Mouse (Mus musculus): ENCODE measurements at regions not wholly inside any gene's neighbourhood (a gene's known extent, or its start where the extent isn't known, plus 50 kb on each side); places are given as distances from the start of the nearest gene placed in this dataset.
"Not testable (repeated sequence)": the region's sequence is repeated elsewhere in the genome, so short reads cannot be mapped to it uniquely, and the experiment has no call there.

DNA sequence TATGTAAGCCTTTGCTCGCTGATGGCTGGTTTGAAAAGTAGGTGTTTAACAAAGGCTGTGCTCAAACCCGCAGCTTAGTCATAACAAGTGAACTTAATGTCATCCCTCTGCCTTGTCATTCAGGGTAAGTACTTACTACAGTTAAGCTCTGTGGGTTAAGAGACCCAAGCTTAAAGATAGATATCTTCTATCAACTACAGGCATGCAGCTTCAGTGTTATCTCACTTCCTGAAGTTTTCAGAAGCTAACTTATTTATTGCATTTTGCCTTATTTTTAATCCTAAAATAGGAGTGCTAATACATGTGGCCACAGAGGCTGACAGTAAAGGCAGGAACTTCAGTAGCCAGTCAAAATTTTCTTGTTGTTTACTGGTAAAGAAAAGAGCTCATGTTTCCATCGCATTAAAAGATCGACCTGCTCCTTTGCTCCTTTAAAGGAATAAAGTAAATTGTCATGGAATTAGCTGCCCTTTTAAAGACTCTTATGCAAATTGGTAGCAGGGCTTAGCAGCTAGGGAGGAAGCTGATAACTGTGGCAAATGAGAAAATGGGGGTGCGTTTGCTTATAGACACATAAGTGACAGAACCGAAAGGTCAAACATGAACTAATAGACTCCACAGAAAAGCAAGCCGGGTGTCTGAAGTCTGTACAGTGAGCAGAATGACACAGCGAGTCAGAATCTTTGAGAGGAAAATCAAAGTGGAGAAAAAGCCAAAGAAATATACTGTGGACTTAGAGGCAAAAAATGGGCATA lies 55.9 kb upstream of the Inpp4b start:
- DNase-seq, result no peak

DNA sequence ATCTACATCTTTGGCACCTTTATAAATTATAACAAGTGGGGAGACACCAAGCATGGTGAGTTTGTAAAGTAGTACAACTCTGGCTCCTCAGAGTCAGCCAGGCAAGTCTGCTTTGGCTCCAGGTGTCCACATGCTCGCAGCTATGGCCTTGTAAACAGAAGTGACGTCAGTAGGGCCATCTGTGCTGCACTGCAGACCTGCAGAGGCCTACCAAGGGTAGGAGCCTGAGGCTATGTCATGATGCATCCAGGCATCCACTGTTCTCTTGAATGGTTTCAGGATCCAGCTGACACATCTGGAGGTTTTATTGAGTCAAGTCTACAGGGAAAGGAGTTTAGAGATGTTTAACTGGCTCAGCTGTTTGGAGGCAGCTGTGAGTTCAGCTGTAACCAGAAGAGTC lies 82.3 kb upstream of the Inpp4b start:
- DNase-seq, result no peak

DNA sequence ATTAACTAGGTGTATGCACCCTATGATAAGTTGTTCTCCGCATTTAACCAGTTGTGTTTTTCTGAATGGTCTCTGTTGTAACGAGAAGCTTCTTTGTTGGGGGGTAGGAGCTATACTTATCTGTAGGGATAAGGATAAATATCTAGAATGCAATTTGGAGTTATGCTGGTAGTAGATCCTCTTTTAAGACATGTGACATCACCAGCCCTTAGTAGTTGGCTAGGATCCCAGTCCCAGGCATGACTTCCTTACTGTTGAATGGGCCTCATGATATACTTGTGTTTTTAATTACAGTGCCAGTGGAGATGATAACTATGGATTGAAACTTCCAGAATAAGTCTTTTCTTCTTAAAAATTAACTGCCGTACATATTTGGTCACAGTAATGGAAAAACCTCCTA lies 118.5 kb upstream of the Inpp4b start:
- DNase-seq, result no peak

DNA sequence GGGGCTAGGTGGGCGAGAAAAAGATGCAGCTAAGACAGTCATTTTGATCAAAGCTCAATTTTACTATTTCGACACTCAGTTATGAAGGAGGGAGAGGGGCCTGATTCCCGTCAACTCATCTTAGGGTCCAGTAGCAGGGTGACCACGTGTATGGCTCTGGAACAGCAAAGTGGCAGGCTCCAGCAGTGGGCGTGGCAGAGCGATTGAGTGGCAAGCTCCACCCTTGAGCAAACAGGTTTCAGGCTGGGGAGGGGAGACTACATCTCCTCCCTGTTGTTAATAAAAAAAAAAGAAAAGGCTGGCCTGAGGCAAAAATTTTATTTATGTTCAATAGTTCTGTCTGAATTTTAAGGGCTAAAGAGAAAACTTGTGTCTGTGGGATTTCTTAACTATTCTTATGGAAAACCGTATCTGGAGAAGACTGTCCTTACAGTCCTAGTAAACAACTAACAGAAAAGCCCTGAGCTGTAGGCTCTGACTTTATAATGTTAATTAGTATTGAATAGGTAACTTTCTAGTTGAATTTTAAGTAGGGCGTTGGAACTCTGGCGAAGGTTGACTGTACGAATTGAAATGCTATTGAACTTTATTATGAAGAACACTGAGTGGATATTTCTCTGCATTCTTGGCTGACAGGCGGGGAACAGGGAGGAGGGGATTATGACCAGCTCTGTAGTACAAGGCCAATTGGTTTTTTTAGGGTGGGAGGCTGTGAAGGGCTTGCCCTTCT lies 155.1 kb upstream of the Inpp4b start:
- DNase-seq, result not testable (repeated sequence)

DNA sequence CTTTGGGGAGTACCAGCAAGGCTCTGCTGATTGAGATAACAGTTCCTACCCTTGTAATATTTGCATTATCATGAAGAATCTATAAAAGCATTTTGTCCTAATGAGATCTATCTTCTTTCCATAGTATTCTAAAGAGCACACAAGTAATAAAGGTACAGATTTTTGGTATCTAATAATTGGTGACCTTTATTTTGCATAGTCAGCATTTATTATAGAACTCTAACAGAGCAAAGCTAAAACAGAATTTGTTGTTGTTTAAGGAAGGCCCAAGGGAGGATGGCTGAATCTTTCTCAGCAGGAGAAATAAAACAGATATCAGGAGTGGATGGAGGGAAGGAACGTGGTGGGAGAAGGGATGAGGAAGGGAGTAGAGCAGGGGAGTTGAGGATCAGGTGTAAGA lies 160.8 kb upstream of the Usp38 start:
- DNase-seq, result no peak

DNA sequence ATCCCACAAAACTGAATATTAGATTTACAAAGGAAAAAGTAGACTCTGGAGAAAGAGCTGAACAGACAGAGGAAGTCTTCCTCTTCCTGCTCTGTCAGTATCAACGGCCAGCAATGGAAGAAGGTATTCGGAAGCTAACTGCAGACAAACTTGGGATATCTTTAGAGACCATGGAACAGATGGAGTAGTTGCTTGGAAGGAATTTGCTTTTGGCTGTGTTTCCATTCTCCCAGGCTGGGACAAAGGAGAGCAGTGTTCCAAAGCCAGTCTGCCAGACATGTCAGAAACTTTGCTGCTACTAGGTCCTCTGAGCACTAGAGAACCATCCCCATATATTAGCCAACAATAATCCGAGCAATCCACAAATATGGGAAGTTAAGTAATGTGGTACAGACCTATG lies 132.5 kb upstream of the Usp38 start:
- no peak for DNase-seq

DNA sequence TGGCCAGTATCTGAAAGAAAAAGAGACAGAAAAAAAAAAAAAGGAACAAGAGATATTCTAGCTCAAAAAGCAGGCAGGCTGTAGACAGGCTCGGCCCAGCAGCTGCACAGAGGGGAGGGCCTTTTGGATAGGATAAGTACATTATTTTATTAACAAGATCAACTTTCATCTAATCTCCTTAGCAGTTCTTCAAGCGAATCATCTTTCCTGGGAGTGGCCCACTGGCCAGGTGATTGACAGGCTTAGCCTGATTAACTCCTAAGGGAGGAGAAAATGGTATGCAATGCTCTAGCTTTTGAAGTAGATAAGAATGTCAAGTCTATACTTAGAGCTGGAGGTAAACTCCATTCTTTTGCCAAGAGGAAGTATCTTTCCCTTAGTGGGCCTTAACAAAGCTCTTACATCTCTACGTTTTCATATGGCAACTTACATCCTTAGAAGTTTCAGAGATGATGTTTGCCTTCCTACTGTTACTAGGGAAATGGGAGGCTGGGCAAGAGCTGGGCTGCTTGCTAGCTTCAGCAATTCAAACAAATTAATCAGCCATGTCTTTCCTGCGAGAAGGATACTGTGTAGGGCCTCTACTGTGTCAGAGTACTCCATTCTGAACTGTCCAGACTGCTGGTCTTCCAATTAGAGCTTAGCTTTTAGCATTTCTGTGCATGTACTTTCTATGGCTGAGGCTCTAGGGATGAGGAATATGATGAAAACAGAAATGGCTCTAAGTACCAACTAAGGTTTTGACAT lies 92.2 kb upstream of the Usp38 start:
- DNase-seq, result no peak

DNA sequence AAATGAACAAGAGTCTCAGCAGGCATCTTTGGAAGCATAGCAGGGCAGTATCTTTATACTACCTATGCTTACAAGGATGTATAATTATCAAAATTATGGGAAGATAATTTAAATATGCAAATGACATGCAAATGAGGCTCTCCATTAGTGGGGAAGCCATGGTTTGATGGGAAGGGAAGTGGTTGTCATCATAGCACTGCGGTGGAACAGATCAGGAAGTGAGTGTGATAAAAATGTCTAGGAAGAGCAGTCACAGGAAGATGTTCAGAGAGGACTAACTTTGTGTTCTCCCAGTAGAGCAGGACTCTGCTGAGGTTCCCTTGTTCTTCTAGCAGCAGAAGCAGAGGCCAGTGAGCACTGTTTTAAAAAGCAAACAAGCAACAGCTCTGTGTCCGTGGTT lies 84.2 kb upstream of the Usp38 start:
- no peak for DNase-seq

DNA sequence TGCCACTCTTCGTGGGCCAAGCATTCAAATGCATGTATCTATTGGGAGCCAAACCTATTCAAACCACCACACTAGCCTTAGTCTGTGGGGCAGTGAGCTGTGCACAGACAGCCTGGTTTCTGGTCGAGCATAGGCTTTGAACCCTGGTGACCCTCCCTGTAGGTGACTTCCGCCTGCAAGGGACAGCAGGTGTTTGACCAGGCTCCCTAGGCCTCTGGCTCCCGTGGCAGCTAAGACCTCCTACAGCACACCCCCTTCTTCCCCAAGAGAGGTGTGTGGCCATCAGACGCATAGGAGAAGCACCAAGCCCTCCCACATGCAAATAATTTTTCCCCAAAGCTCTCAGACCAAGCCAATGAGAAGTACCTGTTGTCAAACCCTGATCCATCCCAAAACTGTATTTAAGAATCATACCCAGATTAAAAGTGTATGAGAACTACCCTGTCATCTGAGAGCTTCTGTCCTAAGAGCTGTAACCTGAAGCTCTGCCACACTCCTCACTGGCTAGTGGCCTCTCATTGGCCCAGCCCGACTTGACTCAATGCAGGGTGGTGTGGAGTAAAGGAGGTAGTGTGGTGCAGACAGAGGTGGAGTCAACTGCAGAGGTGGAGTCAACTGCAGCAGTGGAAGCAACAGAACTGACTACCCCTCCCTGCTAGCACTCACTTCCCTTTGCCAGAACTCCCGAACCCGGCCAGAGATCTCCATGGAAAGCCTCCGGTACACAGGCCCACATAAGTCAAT lies 82.5 kb upstream of the Usp38 start:
- peak; percentile 10 for DNase-seq

DNA sequence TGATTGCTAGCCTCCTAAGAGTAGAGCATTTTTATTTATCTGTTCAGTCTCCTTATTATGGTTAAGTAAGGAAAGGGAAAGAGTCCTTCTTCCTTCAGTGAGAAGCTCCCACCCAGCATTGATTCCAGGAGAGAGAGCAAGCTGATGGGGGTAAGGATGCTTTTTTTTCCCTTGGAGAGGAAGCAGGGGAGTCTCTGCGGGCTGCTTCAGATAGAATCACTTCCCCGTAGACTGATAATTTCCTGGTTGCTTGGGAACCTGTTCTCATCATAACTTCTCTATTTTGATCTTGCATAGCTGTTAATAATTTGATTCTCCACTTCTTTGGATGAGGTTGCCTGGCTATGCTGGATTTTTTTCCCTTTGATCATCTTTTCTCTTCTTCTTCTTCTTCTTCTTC lies 80.5 kb upstream of the Usp38 start:
- no peak for DNase-seq

DNA sequence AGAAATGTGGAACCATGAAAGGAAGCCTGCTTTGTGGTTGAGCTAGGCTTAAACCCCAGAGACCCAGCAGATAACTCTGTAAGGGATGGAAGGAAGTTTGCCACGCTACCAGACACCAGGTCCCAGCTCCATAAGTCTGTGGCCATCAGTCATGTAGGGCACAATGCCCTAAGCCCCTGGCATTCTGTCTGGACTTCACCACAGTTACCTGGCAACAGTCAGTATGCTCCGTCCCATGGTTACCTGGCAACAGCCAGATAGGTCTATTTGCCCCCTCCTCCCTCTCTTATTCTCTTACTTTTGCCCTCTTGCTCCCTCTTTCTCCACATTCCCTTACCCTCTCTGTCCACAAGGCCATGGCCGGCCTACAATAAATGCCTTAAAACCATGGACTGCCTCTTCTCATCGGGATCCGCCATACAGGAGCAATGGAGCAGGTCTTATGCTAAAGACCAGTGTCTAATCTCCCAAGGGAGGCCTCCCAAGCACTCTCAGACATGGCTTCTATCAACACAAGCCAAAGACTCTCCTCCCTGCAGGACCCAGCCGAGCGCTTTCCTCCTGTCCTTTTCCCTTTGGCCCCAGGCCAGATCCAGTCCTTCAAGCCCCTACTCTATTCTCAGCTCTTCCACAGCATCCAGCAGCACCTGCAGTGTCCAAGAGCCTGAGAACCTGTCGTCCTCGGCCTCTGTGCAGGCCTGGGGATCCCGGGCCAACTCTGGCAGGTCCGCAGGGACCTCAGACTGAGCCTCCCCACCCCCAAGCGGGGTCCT lies 66.3 kb upstream of the Usp38 start:
- DNase-seq, result no peak

DNA sequence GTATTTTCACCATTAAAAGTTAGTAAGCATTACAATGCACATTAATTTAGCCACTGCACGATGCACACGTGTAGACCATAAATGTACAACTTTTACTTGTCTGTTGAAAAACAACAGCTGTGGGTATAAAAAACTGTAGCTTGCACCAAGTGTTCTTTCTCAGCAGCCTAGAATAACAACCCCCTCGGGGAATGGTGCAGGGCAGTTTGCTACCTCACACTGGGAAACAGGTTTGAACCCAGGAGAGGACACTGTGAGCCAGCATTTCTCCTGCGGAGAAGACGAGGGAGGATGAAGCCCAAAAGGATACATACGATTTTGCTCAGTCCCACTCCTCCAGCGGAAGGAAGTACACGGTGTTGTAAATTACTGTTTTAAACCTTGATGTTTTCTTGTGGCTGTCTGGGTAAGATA lies 65.2 kb upstream of the Usp38 start:
- DNase-seq, result no peak

DNA sequence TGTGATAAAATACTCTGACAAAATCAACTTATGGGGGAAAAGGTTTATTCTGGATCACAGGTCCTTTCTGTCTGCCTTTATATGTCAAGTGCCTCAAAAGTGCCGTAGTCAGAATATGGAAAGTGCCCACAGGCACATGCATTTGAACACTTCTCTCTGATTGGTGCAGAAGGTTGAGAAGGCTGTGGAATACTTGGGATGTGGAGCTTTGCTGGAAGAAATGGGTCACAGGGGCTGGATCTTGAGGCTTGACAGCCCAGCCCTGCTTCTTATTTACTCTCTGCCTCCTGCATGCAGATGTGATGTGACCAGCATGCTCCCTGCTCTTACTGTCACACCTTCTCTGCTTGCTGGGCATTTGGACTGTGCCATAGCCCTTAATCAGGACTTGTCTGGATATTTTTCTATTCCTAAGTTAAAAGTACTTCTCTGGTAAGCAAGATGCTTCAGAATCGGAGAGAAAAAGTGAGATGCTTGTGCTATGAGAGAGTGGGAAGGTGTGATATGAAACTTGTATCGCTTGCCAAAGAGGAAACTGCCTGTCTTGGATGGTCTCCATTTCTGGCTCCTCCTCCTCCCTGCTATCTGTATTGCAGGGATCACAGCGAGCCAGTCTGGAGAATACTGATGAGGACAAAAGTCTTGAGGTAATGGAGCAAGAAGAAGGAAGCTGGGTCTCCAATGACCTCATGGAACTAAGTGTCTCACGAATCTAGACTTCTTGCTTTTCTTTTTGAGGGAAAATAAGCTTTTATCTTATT lies 54.5 kb upstream of the Usp38 start:
- no peak for DNase-seq

DNA sequence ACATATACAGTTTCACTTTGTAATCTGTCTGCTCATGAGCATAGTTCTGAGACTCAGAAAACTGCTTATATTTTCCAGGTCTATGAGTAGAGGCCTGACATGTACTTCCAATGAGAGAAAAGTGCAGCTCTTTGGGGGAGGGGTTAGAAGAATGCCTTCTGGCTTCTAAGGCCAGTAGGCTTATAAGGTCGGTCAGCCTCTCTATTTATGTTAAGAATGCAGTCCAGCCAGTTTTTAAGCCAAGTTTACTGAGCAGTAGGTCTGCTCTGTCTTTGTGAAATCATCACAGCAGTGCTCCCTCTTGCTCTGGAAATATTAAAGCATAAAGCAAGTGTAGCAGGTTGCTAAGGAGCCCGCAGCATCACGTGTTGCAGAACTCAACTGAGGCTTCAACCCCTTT lies 53.8 kb upstream of the Usp38 start:
- peak; percentile 16 for DNase-seq

DNA sequence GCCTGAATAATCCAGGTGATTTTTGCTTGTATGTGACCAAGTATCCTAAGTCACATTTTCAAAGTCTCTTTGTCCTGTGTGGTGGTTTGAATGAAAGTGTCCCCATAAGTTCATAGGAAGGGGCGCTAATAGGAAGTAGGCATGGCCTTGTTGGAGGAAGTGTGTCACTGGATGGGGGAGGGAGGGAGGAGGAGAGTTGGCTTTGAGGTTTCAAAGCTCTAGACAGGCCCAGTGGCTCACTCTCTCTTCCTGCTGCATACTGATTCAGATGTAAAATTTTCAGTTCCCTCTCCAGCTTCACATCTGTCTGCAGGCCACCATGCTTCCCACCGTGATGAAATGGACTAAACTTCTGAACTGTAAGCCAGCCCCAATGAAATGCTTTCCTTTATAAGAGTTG lies 52.0 kb upstream of the Usp38 start:
- no peak for DNase-seq
